Mouse (Mus musculus) liver, adult 2 months (tissue): ENCODE results near the gene Cacybp.

Experiments
- CTCF ChIP-seq: fragments of 200-500 bp; IDR thresholded peaks from 2 replicates; pipeline ENCODE4 v1.5.1; 2011; ENCODE audit warnings: low read depth, low read length, control low read depth
- POLR2A ChIP-seq: fragments of 200-500 bp; IDR thresholded peaks from 2 replicates; pipeline ENCODE4 v1.6.1; 2011; ENCODE audit warnings: low read length, control low read depth; ENCODE audit not compliant: insufficient read depth; ENCODE audit errors: extremely low read depth

DNA sequence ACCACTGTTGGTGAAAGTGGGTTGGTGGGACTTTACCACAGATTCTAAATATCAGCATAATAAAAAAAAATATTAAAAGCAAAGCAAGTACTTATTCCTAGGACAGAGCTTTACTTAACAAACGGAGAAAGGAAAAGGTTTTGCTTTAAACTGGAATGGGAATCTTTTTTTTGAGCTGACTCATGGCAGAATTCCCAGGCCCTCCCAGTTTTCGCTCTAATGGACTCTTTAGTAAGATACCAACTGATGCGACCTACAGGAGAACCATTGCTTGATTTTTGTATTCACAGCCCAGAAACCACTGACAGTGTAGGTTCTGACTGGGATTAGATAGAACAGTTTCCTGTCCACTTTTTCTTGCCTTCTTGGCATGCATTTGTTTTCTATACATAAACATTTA is 2.1 kb downstream of the Cacybp start:
- TF ChIP-seq CTCF, result no peak
- no peak for TF ChIP-seq POLR2A
